Mouse (Mus musculus) ES-CJ7 (cell line): Measurements from ENCODE around the gene Slc35f6.
A peak's percentile ranks its signal among the peaks of the same experiment; 100 is the strongest.

Experiments
- DNase-seq: peaks from one replicate; pipeline ENCODE4 v3.0.0; 2011; ENCODE audit warnings: low read depth, low spot score

The Slc35f6 gene

GRCm38 (mm10) chr5:30647815-30648560, at the start of gene Slc35f6:
Gene Slc35f6 (plus strand): TSS chr5:30647933.
- peak; percentile 69 for DNase-seq

GRCm38 (mm10) chr5:30601397-30601796, 46.3 kb upstream of the Slc35f6 start:
- no peak for DNase-seq

DNA sequence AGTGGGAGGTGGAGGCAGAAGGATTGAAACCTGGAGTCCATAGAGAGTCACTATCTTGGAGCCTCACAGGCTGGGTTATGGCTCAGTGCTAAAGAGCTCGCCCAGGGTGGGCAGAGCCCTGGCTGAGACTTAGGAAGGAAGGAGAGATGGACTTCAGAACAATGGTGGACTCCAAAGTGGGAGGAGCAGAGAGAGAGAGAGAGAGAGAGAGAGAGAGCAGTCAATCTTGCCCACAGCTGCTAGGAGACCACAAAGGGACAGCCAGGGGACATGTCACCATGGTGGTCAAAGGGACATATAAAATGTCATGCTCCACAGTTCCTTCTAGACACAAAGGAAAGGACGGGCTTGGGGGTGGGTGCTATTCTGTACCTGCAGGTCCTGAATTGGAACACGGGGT, 44.5 kb upstream of the Slc35f6 start:
- DNase-seq = no peak

GRCm38 (mm10) chr5:30603926-30604325, 43.8 kb upstream of the Slc35f6 start:
- no peak for DNase-seq

DNA sequence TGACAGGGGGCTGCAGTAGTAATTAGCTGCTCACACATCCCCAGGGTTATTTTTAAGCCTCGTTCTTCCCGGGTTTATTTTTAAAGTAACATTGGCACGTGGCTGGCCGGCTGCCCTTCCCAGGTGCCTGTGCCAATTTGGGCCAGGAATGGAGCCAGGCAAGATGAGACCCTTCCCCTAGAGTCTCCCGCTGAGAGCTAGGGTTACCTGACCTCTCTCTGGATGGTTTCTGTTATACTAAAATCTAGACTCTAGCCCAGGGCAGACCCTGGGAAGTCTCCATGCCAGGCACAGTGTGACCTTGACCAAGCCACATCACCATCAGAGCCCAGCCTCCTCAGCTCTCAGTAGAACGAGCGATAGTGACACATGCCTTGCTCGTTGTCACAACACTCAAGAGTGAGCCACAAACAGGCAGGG, 43.0 kb upstream of the Slc35f6 start:
- no peak for DNase-seq

DNA sequence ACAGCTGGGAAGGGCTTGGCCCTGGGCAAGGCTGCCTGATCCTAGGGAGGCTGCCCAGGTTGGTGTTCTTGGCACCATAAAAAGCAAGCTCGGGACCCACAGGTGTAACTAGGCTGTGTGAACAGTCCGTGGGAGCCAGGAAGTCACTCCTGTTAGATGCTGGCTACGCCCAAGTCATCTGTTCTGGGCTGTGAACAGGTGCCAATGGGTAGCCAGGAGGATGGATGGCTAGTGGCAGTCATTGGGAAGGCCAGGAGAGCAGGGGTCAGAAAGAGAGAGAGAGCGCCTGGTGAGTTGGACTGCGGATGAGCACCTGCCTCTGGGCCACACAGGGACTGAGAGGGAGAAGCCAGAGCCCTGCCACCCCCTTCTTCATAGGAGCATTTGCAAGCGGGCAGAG, 42.1 kb upstream of the Slc35f6 start:
- no peak for DNase-seq

DNA sequence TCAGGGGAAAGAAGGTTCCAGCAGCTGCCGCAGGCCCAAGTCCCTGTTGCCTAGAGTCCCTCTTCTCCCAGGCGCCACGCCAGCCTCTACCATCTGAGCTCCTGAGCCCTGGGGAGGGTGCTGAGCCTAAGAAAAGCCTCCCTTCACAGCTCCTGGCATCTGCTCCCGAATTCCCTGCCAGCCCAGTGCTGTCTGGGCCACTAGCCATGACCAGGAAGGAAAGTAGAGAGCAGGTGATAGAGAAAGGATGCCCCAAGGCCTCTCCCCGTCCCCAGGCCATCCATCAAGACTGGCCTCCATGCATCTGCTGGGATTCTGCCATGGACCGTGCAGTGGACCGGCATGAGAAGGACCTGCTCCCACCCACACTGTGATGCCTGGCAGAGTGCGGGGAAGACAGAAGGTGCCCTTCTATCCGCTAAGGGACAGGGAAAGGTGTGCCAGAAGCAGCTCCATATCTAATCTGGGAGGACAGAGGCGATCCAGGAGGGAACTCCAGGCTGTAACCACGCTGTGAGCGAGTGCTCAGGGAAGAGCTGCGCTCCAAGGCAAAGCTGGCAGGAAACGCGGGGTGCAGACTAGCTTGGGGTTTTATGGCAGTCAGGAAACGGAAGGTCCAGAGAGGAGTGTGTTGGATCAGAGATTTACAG, 41.2 kb upstream of the Slc35f6 start:
- no peak for DNase-seq

DNA sequence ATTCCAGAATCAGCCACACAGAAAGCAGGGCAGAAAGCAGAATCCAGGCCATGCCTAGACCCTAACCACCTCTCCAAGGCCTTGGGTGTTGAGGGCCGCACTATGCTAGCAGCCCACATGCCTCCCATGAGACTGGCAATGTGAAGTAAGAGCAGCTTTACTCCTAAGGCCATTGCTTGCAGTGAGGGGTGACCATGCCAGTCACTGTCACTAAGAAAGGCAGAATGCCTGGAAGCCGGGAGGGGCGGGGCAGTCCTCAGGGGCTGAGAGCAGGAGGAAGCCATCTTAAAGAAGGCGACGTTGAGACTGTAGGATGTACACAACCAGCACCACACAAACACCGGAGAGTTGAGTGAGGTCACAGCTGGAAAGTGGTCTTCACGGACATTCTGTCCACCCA, 38.6 kb upstream of the Slc35f6 start:
- peak; percentile 44 for DNase-seq

- DNase-seq = no peak
Measured at GRCm38 (mm10) chr5:30609918-30610645, 37.7 kb upstream of the Slc35f6 start.

DNA sequence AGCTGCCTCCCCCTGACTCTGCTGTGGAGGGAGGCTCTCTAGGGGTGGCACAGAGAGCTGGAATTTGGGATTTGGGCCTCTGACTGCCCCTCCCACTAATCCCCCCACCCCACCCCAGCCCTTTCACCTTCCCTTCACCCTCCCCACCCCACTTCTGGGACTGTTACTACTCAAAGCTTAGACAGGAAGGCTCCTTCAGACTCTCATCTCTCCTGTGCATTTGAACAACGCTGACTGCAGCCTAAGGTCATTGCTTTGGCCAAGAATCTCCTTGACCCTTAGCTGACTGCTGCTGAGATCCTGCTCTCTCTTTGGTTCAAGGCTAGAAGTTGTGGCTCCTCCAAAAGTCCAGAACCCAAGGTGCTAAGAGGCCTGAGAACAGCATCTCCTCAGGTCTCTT, 36.6 kb upstream of the Slc35f6 start:
- DNase-seq = peak; percentile 76

DNA sequence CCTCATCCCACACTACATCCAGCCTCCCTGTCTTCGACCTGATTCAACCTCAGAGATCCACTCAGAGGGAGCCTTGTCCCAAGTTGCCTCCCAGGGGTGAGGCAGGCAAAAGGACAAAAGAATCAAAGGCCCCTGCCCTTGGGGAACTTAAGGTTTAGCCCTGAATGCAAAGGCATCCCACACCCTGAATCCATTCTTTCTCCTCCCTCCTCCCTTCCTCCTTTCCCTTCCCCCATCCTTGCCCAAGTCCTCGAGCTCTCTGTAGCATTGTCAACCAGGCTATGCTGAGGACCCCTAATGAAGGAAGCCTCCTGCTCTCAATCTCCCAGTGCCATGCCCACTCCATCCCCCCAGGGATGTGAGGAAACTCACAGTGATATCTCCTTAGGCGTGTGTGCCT, 36.0 kb upstream of the Slc35f6 start:
- peak; percentile 96 for DNase-seq

- DNase-seq = no peak
Measured at GRCm38 (mm10) chr5:30612575-30612974, 35.2 kb upstream of the Slc35f6 start.

- no peak for DNase-seq
Measured at GRCm38 (mm10) chr5:30613242-30613641, 34.5 kb upstream of the Slc35f6 start.

- peak; percentile 94 for DNase-seq
Measured at GRCm38 (mm10) chr5:30614221-30614620, 33.5 kb upstream of the Slc35f6 start.

- DNase-seq = no peak
Measured at GRCm38 (mm10) chr5:30615416-30615815, 32.3 kb upstream of the Slc35f6 start.

DNA sequence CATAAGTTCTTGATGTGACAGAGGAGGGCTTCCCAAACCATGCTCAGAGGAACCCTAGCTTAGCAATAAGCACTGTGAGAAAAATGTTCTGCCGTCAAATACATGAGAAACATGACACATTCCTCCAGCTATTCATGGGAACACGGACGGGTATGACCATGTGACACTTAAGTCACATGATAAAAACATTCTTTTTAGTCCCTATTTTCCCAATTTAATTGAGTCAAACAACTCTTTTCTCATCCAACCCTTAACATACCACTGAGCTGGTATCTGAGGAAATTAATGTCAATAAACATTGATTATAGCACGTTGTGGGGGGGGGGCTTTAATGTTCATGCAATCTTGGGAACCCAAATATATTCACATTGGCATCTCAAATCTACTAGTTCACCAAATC, 31.9 kb upstream of the Slc35f6 start:
- no peak for DNase-seq

DNA sequence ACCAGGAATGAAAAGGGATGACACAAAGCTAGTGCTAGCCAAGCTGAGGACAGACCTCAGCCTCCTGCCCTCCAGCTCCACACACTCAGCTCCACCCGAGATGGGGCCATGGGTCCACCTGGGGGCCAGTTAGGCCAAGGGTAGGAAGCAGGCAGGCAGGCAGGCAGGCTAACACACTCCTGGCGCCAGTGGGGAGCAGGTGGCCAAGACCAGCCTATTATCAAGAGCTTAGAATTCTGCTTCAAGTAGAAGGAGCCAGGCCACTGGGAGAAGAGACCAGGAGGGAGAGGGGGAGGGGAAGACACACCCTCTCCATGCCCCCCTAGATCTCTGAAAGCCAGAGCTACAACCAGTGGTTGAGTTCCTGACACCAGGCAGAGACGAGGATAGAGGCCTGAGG, 31.1 kb upstream of the Slc35f6 start:
- DNase-seq = no peak

- peak; percentile 50 for DNase-seq
Measured at GRCm38 (mm10) chr5:30617357-30617756, 30.4 kb upstream of the Slc35f6 start.

DNA sequence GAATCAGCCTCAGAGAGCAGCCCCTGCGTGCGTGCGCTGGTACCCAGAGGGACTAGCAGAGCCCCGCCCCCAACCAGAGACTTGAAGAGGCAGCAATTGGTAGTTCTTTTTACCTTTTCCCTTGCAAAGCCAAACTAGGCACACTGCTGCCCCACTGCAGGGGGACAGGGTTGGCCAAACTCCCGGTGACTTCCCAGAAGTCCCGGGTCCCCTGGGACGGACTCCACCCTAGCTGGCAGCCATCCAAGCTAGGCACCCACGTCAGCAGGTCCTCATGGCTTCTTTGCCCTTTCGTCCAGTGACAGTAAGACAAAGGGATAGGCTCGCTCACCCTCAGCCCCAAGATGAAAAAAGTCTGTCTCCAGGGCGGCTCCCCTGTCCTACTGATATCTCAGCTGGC, 29.9 kb upstream of the Slc35f6 start:
- DNase-seq = peak; percentile 38

- no peak for DNase-seq
Measured at GRCm38 (mm10) chr5:30618376-30619003, 29.2 kb upstream of the Slc35f6 start.

DNA sequence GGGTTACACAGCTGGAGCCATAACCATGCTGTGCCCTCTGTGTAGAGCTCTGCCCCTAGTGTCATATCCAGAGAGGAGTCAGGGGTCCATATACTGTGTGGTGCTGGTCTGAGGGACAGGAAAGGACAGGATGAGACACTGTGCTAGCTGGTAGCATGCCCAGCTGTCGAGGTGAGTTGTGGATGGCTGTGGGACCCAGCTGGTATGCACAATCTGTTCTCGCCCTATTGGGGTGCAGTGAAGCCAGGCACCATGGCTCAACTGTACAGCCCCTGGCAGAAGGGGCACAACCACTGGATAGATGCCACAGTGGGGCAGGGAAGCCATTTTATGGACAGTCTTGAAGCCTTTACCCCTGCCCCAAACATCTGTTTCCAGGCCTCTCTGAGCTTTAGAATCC, 28.5 kb upstream of the Slc35f6 start:
- no peak for DNase-seq

- DNase-seq = no peak
Measured at GRCm38 (mm10) chr5:30620567-30620966, 27.2 kb upstream of the Slc35f6 start.
